Mouse (Mus musculus) intestine, postnatal 0 days (tissue): ENCODE results near the gene Vps72. TPM values are rescaled to one million over a fixed set of nuclear protein-coding genes. Genes with fewer than 3 reads are reported as not detected.
A peak's percentile ranks its signal among the peaks of the same experiment; 100 is the strongest.

Experiments
- ATAC-seq: fragments of 200-750 bp; cut with Nextera tagmentation; 2 replicates; pipeline ENCODE4 v1.8.0; 2017; ENCODE audit warnings: mild to moderate bottlenecking, moderate TSS enrichment, moderate library complexity
- H3K27ac ChIP-seq: fragments of 300-500 bp; sonication (generic); 2 replicates; pipeline ENCODE4 v1.5.1; 2014; ENCODE audit warnings: mild to moderate bottlenecking, low read depth, low read length, moderate library complexity
- H3K27me3 ChIP-seq: fragments of 300-500 bp; sonication (generic); replicated peaks from 2 replicates; pipeline ENCODE4 v1.6.1; 2014; ENCODE audit warnings: low read length, mixed read lengths; ENCODE audit not compliant: control insufficient read depth, insufficient read depth
- H3K36me3 ChIP-seq: fragments of 300-500 bp; sonication (generic); 2 replicates; pipeline ENCODE4 v1.6.1; 2014; ENCODE audit warnings: mild to moderate bottlenecking, moderate library complexity; ENCODE audit not compliant: control insufficient read depth, insufficient read depth
- H3K4me1 ChIP-seq: fragments of 300-500 bp; sonication (generic); replicated peaks from 2 replicates; pipeline ENCODE4 v1.6.1; 2014; ENCODE audit warnings: antibody characterized with exemption, low read length, mixed read lengths; ENCODE audit not compliant: control insufficient read depth, insufficient read depth
- H3K4me2 ChIP-seq: fragments of 300-500 bp; sonication (generic); replicated peaks from 2 replicates; pipeline ENCODE4 v1.6.1; 2014; ENCODE audit warnings: low read depth, mild to moderate bottlenecking, moderate library complexity
- H3K4me3 ChIP-seq: fragments of 300-500 bp; sonication (generic); 2 replicates; pipeline ENCODE4 v1.5.1; 2014; ENCODE audit warnings: low read depth, low read length
- H3K9ac ChIP-seq: fragments of 300-500 bp; sonication (generic); 2 replicates; pipeline ENCODE4 v1.6.1; 2014; ENCODE audit warnings: mild to moderate bottlenecking, low read depth, low read length
- H3K9me3 ChIP-seq: fragments of 300-500 bp; sonication (generic); 2 replicates; pipeline ENCODE4 v1.6.1; 2016; ENCODE audit warnings: mixed run types; ENCODE audit not compliant: control insufficient read depth
- CTCF ChIP-seq: sonication (generic); IDR thresholded peaks from 2 replicates; pipeline ENCODE4 v1.5.1; 2016; ENCODE audit warnings: low read depth, mild to moderate bottlenecking, control low read depth, antibody characterized with exemption, moderate library complexity
- WGBS: fragments of 180-500 bp; shearing (Covaris S2); extraction: QIAGEN DNeasy Blood & Tissue Kit; methylation state at CpG from one replicate; pipeline ENCODE4 v1.1.7; 2014; 5-methylcytosine and 5-hydroxymethylcytosine counted together
- polyA plus RNA-seq: library from polyadenylated mRNA; unstranded; fragments of >200 nt; fragmentation: Nextera tagmentation; extraction: Ambion mirVana; gene quantifications from 2 replicates; pipeline ENCODE4 v1.2.1, GENCODE M21; 2015

Gene Vps72
- polyA plus RNA-seq, 1 experiment from 2014 or later = 58.5 TPM

GRCm38 (mm10) chr3:95135433-95136052, 24.7 kb downstream of the Vps72 start:
- Histone ChIP-seq H3K4me2 (peak overlapping the region; percentile 69), H3K9me3 (no peaks in the 10 kb centered on the region), H3K4me3 (no peak overlapping the region; the same call in 1 of the 2 replicates), H3K4me1 (peaks cover 7% of the 10 kb centered on the region; the same call in 1 of the 2 replicates), H3K9ac (no peak overlapping the region), H3K27me3 (no peaks in the 10 kb centered on the region), H3K27ac (0 out of 2 replicates have a peak overlapping the region, but pooled peaks have one; percentile 46), H3K36me3 (peaks cover 21% of the 10 kb centered on the region)
- ATAC-seq = no peak
- 0 out of 2 replicates have a peak, but pooled peaks have one; percentile 6 for TF ChIP-seq CTCF
- 72% methylated on average over 7 of the region's 7 CpGs for WGBS

GRCm38 (mm10) chr3:95136336-95136735, 25.5 kb downstream of the Vps72 start:
- Histone ChIP-seq H3K27ac (no peak overlapping the region), H3K9ac (no peak overlapping the region), H3K36me3 (peaks cover 17% of the 10 kb centered on the region), H3K4me1 (peaks cover 7% of the 10 kb centered on the region; the same call in 1 of the 2 replicates), H3K9me3 (no peaks in the 10 kb centered on the region), H3K27me3 (no peaks in the 10 kb centered on the region), H3K4me3 (no peak overlapping the region), H3K4me2 (no peak overlapping the region)
- no peak for TF ChIP-seq CTCF
- no peak for ATAC-seq
- WGBS = 73% methylated on average over 3 of the region's 3 CpGs

DNA sequence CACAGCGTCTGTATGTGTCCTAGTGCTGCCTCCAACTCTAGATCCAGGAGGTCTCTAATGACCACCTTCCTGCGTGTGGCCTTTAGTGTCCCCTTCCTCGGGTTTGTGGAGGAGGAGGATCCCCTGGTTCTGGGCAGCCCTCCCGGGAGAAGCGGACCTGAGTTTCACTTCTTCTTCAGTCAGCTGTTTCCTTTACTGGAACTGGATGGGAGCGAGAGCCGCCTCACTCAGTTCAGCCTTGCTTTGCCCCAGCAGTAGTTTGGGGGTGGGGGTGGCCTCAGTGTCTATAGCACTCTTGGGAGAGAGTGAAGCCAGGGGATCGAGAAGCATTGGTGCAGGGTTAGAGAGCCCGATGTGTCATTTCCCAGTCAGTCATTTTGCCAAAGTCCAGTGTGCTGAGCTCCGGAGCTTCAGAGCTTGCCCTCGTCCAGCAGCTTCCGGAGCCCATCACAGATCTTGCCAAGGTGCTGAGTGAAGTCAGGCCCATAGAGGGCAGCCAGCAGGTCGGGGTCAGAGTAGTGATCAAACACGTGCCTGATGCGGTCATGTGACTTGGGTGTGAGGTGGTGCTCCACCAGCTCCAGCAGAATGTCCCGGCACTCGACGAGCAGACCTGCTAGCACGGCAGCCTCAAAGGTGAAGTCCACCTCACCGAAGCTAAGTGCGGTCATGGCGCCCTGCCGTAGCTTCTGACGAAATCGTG, 28.9 kb downstream of the Vps72 start:
- Histone ChIP-seq H3K27me3 (no peaks in the 10 kb centered on the region), H3K9me3 (no peaks in the 10 kb centered on the region), H3K27ac (no peak overlapping the region; the same call in 1 of the 2 replicates), H3K9ac (no peak overlapping the region), H3K4me3 (no peak overlapping the region), H3K4me1 (no peaks in the 10 kb centered on the region), H3K36me3 (peaks cover 17% of the 10 kb centered on the region), H3K4me2 (no peak overlapping the region)
- no peak for TF ChIP-seq CTCF
- ATAC-seq = no peak
- WGBS = 68% methylated on average over 25 of the region's 25 CpGs

DNA sequence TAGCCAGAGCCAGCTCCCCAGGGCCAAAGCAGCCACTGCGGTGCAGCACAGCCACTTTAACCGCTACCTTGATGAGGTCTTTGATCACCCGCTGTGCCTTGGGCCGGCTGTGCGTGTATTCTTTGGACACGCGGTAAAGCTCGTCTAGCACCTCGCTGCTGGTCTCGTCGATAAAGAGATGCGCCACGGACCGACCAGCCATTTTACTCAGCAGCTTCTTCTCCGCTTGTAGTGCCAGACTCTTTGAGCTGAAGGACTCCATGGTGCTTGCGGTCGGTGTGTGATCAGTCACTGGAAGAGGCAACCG, 29.4 kb downstream of the Vps72 start:
- Histone ChIP-seq H3K4me3 (no peak overlapping the region), H3K9ac (no peak overlapping the region), H3K36me3 (peaks cover 17% of the 10 kb centered on the region), H3K27me3 (no peaks in the 10 kb centered on the region), H3K27ac (peak overlapping the region; percentile 15; the same call in 1 of the 2 replicates), H3K4me1 (no peaks in the 10 kb centered on the region), H3K4me2 (no peak overlapping the region), H3K9me3 (no peaks in the 10 kb centered on the region)
- no peak for TF ChIP-seq CTCF
- ATAC-seq = no peak
- 73% methylated on average over 18 of the region's 18 CpGs for WGBS

DNA sequence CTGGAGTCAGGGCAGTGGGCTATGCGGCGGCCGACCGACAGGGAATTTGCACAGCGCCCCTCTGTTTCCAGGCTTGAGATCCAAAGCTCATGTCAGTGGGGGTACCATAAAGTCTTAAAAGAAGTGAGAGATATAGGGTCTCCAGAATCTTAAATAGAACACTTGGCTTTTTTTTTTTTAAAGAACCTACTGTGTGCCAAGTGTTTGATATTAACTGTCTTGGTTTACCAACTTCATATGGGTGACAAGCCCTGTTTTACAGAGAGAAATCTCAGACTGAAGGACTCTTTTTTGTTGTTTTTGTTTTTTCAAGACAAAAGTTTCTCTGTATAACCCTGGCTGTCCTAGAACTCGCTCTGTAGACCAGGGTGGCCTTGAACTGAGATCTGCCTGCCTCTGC, 30.0 kb downstream of the Vps72 start:
- 94% methylated on average over 6 of the region's 6 CpGs for WGBS
- H3K4me3 ChIP-seq = no peak overlapping the region
- H3K4me1 ChIP-seq = no peaks in the 10 kb centered on the region
- no peak overlapping the region for H3K4me2 ChIP-seq
- H3K36me3 ChIP-seq = peaks cover 17% of the 10 kb centered on the region
- no peak for ATAC-seq
- H3K27ac ChIP-seq = 0 out of 2 replicates have a peak overlapping the region, but pooled peaks have one; percentile 15
- no peak overlapping the region for H3K9ac ChIP-seq
- H3K9me3 ChIP-seq = no peaks in the 10 kb centered on the region
- no peak for TF ChIP-seq CTCF
- H3K27me3 ChIP-seq = no peaks in the 10 kb centered on the region

DNA sequence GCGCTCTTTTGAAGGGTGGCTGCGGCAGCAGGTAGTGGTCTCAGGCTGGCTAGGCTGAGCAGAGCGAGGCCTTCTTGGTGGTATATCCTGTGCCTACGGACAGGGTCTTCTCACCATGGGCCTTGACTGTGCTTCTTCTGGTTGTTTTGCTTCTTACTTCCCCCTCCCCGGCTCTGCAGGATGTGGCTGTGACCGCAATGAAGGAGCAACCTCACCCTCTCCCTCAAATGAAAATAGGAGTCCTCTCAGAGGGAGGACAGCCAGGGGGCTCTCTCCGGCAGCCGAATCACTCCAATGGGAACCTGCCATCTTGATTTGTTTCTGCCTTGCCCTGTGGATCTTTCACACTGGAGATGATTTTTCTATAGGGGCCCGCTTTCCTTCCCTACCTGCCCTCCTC, 30.7 kb downstream of the Vps72 start:
- H3K27ac ChIP-seq = no peak overlapping the region

More for the DNA sequence above, 30.7 kb downstream of the Vps72 start:
- Histone ChIP-seq H3K9ac (no peak overlapping the region), H3K4me1 (no peaks in the 10 kb centered on the region), H3K27me3 (no peaks in the 10 kb centered on the region), H3K4me2 (no peak overlapping the region), H3K36me3 (peaks cover 17% of the 10 kb centered on the region), H3K4me3 (no peak overlapping the region), H3K9me3 (no peaks in the 10 kb centered on the region)
- WGBS = 92% methylated on average over 9 of the region's 9 CpGs
- no peak for ATAC-seq
- TF ChIP-seq CTCF = no peak
